Mouse (Mus musculus) megakaryocyte, embryonic 14.5 days (primary cell): ENCODE measurements around the gene Atp2c1.

Experiments
- FLI1 ChIP-seq: IDR thresholded peaks from 2 replicates; pipeline ENCODE4 v1.6.1; 2012; ENCODE audit warnings: low read length, inconsistent platforms, mixed read lengths
- GATA1 ChIP-seq: IDR thresholded peaks from 3 replicates; pipeline ENCODE4 v1.6.1; 2012; ENCODE audit warnings: mixed read lengths, low read length, inconsistent platforms, borderline replicate concordance

DNA sequence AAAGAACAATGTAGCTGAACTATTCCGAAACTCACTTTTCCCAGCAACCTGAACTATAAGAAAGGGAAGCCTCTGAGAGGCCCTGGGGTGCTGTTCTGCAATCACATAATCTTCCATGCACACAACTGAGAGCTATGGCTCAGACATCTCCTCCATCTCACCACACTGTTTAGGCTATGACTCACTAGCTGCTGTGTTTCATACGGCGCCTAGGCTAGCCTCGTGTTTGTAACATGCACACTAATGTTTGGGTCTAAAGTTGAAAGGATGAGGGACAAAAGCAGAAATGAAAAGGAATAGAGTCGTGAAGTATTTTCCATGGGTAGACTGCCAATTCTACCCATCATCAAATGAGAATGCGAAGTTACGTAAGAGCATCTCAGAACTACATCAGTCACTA lies 65.6 kb downstream of the Atp2c1 start:
- TF ChIP-seq GATA1 (no peak), FLI1 (no peak)
